In genomic region chr1:173766848-173767617, GRCm38 (mm10) we compare ENCODE assay signal across 8 mouse cellular contexts. TPM values are rescaled to one million over a fixed set of nuclear protein-coding genes. Genes with fewer than 3 reads are reported as not detected.
DNase-seq lines count a peak whose midpoint lies in the region; ATAC-seq lines count a peak whose summit lies in the region.
"Not testable (repeated sequence)": the region's sequence is repeated elsewhere in the genome, so short reads cannot be mapped to it uniquely, and the experiment has no call there.

Ifi204 (minus strand) TSS chr1:173766943.

- not testable (repeated sequence) for H3K27me3 ChIP-seq in liver, embryonic 11.5 days (replicated peaks; ENCODE audit: control insufficient read depth, insufficient read depth, low read length); splenic B cell, adult 2 months (ENCODE audit: control insufficient read depth, insufficient read depth, low read length, poor library complexity, severe bottlenecking)

- H3K4me2 ChIP-seq in liver, embryonic 11.5 days, result not testable (repeated sequence)

- 53% methylated on average over 5 of the region's 5 CpGs for WGBS in liver, embryonic 11.5 days
- WGBS in macrophage (ENCODE audit: missing documents), result 4% methylated on average over 4 of the region's 5 CpGs

- H3K9ac ChIP-seq in liver, embryonic 11.5 days (ENCODE audit: low read depth, low read length), result not testable (repeated sequence)

- not testable (repeated sequence) for H3K36me3 ChIP-seq in liver, embryonic 11.5 days (ENCODE audit: control insufficient read depth, insufficient read depth, low read length); macrophage (ENCODE audit: inconsistent target); splenic B cell, adult 2 months (ENCODE audit: control insufficient read depth, insufficient read depth, low read length, poor library complexity, severe bottlenecking)

- not testable (repeated sequence) for H3K4me1 ChIP-seq in liver, embryonic 11.5 days (replicated peaks; ENCODE audit: control insufficient read depth, insufficient read depth, low read length)

- H3K9me3 ChIP-seq in liver, embryonic 11.5 days (ENCODE audit: control insufficient read depth, low read length), result not testable (repeated sequence)

- not testable (repeated sequence) for H3K4me3 ChIP-seq in liver, embryonic 11.5 days (ENCODE audit: low read depth, low read length)
- peak within 1 kb of the TSS; percentile 55 for H3K4me3 ChIP-seq in macrophage (ENCODE audit: inconsistent target)

- peak; percentile 8 for DNase-seq in CD4-positive, CD25-positive, alpha-beta regulatory T cell, adult 2 months (ENCODE audit: low read depth, low spot score)
- peak; percentile 9 for DNase-seq in adrenal gland, postnatal 14 days
- peak; percentile 72 for DNase-seq in gastrocnemius, adult 18-20 months (ENCODE audit: low spot score)
- peak; percentile 52 for DNase-seq in heart, postnatal 10 days
- DNase-seq in kidney, adult 8-10 months, result peak; percentile 29 to 51
- DNase-seq in liver, embryonic 11.5 days (ENCODE audit: low spot score), result not testable (repeated sequence)
- DNase-seq in splenic B cell, adult 2 months (ENCODE audit: low read depth, low spot score), result peak; percentile 2

- peak; percentile 50; the same call in 1 of the 2 replicates for ATAC-seq in liver, embryonic 11.5 days (replicated peaks; ENCODE audit: low FRiP score)

- peaks cover 44% of the 10 kb centered on the region for H3K79me2 ChIP-seq in macrophage (ENCODE audit: inconsistent target)

- not testable (repeated sequence) for H3K27ac ChIP-seq in liver, embryonic 11.5 days (ENCODE audit: low read depth, low read length)
- peak within 1 kb of the TSS; percentile 89 for H3K27ac ChIP-seq in macrophage

- intact Hi-C loops in heart, postnatal 10 days (cut with DNase I), result not testable (repeated sequence)

RNA-seq across cellular contexts. Expression of gene Ifi204, which starts in this region (rescaled TPM):
- 3.6 and 6.3 TPM in 2 replicates for total RNA-seq in adrenal gland, postnatal 14 days (2021)
- 1 to 10 TPM; 3.1 to 4.5 TPM for total RNA-seq in gastrocnemius, adult 18-20 months (2021)
- total RNA-seq in heart, postnatal 10 days (2021), result 1 to 10 TPM; 1.2 to 1.5 TPM
- polyA plus RNA-seq in liver, embryonic 11.5 days (2014; fragmentation: Nextera tagmentation; extraction: Ambion mirVana), result 3.0 and 3.8 TPM in 2 replicates
- total RNA-seq in macrophage (2018; cell fraction: chromatin; rRNA removed), result 1,000 to 10,000 TPM in 14 of 26 experiments, 100 to 1,000 TPM in 12; 379 to 2,421 (median 1,126) TPM
- total RNA-seq in macrophage (2018; cell fraction: cytosol; rRNA removed), result 1,000 to 10,000 TPM in 3 of 26 experiments, 100 to 1,000 TPM in 23; 301 to 1,113 (median 720) TPM
- 1,000 to 10,000 TPM in 16 of 26 experiments, 100 to 1,000 TPM in 10; 414 to 2,160 (median 1,206) TPM for total RNA-seq in macrophage (2018; cell fraction: nucleus; rRNA removed)
- 326 to 690 TPM (median 497 TPM) in 3 replicates for polyA plus RNA-seq in macrophage (2018)

Comparison
In these comparisons a context has a peak if more than half of its experiments do, and no peak if none do; other contexts are left out.
1. RNA of gene Ifi204 (polyA plus RNA-seq): 326 to 690 TPM in macrophage; 3.0 to 3.8 TPM in liver, embryonic 11.5 days; every median in the first group is over 10 times any median in the second.